Mouse (Mus musculus): ENCODE results near the gene Cct8. TPM values are rescaled to one million over a fixed set of nuclear protein-coding genes. Genes with fewer than 3 reads are reported as not detected.

Gene Cct8
- 232 TPM for polyA plus RNA-seq (2014; fragmentation: Illumina TruSeq; extraction: RNeasy Lipid Tissue Mini Kit (QIAGEN cat#74804); ENCODE audit: low read depth, low replicate concordance)

DNA sequence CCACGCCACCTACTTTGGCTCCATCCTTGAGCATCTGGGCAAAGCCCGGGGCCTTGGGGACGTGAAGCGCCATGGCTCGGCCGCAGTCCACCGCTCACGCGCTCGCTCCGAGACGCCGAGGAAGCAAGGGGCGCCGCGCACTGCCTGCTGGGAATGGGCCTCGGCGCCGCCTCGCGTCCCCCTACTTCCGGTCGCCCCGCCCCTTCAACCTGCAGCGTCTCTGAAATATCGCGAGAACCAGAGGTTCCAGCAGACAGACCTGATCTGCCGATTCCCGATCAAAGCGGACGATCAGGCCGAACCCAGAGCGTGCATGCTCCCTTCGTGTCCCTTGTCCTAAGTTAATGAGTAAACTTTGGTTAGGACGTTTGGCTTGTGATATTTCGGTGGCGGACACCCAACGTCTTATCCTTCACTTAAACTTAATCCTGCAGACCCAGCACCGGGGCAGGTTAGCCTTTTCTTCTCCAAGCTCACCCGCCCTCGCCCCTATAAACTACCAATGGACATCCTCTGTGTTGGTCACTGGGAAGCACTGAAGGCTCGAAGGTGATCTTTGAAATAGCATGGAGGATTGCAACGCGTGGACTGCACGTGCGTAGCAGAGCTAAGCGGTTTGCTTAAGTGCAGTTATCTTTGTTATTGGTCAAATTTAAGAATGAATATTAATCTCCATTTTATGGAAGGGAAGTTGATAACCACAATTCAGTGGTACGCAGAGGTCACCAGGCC lies at the start of gene Cct8:
Cct8 (minus strand) TSS at position 158 of the 732 bp plus-strand sequence.

DNA sequence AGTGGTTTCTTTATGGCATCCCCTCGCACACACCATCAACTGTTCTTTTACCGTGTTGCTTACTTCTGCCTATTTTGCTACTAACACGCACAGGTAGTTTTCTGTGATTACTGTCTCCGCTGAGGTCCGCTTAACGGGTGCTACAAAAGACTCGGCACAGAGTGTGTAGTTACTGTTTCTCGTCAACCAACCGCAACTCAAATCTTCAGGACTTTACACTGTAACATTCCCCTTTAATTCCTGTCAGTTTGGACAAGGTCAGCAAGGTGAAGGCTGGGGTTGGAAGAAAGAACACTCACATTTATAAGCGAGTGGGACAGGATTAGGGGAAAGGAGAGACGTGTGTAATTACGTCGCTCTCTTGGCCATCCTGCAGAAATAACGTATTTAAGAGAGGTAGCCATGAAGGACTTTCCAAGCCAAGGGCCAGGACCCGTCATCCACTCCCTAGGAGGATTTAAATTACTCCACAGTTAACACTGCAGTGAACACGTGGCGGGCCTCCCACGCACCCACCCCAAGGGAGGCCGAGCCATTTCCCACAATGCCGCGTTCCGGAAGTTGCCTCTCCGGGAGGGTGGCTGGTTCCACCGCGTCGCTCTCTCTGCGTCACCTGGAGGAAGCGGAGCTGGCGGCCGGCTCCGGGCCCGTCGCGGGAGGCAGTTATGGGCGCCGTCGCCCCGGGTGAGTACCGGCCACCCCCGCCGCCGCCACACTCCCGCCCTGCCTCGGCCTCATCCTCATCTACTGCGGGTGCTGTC lies 41.1 kb downstream of the Cct8 start, which contains the start of gene Usp16:
Usp16 (plus strand) TSS at position 285 of the 761 bp plus-strand sequence.

DNA sequence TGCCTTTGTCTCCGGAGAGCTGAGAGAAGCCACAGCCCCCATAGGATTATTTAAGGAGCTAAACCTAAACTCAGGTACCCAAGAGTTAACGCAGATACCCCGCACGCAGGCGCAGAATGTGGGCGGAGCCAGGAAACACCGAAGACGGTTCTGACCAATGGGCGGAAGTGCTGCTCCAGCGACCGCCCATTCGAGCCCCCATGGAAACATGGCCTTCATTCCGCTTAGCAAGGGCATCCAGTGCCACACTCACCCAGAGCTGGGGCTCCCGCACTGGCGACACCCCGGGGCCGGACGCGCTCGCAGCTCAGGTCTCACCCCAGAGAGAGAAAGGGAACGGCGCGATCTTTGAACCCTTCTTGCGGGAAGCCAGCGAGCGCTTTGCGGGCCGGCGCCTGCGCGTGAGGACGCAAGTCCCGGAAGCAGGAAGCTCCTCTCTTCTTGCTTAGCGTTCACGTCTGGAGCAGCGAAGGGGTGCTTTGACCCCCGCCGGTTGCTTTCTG lies 55.4 kb downstream of the Cct8 start, which contains the start of gene Rwdd2b:
Rwdd2b (minus strand) TSS at position 390 of the 503 bp plus-strand sequence.

Other genes starting within 250 kb of the Cct8 start
- gene N6amt1, start 141.7 kb downstream of the Cct8 start, polyA plus RNA-seq (2014; fragmentation: Illumina TruSeq; extraction: RNeasy Lipid Tissue Mini Kit (QIAGEN cat#74804); ENCODE audit: low read depth, low replicate concordance), result 8.0 TPM
- gene Ltn1, start 63.3 kb downstream of the Cct8 start, polyA plus RNA-seq (2014; fragmentation: Illumina TruSeq; extraction: RNeasy Lipid Tissue Mini Kit (QIAGEN cat#74804); ENCODE audit: low read depth, low replicate concordance), result 16.5 TPM
- 8.7 TPM for gene Rwdd2b, start 55.3 kb downstream of the Cct8 start, polyA plus RNA-seq (2014; fragmentation: Illumina TruSeq; extraction: RNeasy Lipid Tissue Mini Kit (QIAGEN cat#74804); ENCODE audit: low read depth, low replicate concordance)
- 67.0 TPM for gene Usp16, start 41.2 kb downstream of the Cct8 start, polyA plus RNA-seq (2014; fragmentation: Illumina TruSeq; extraction: RNeasy Lipid Tissue Mini Kit (QIAGEN cat#74804); ENCODE audit: low read depth, low replicate concordance)
- gene Map3k7cl, start 57.5 kb upstream of the Cct8 start, polyA plus RNA-seq (2014; fragmentation: Illumina TruSeq; extraction: RNeasy Lipid Tissue Mini Kit (QIAGEN cat#74804); ENCODE audit: low read depth, low replicate concordance), result not detected
- 19.6 TPM for gene Bach1, start 203.1 kb upstream of the Cct8 start, polyA plus RNA-seq (2014; fragmentation: Illumina TruSeq; extraction: RNeasy Lipid Tissue Mini Kit (QIAGEN cat#74804); ENCODE audit: low read depth, low replicate concordance)